Mouse (Mus musculus): ENCODE data around the gene Gsta2. TPM values are rescaled to one million over a fixed set of nuclear protein-coding genes. Genes with fewer than 3 reads are reported as not detected.
"Not testable (repeated sequence)": the region's sequence is repeated elsewhere in the genome, so short reads cannot be mapped to it uniquely, and the experiment has no call there.

Gene Gsta2
- polyA plus RNA-seq, 1 experiment from 2014 or later = 320 TPM

GRCm38 (mm10) chr9:78363374-78363773, 7.8 kb upstream of the Gsta2 start:
- 61% methylated on average over 6 of the region's 6 CpGs for WGBS
- no peak for TF ChIP-seq CTCF (IDR thresholded peaks at IDR 0.05; ENCODE audit: low read depth)

GRCm38 (mm10) chr9:78360484-78360872, 4.9 kb upstream of the Gsta2 start:
- WGBS = 50% methylated on average over 2 of the region's 2 CpGs
- DNase-seq (ENCODE audit: low spot score) = no peak
- H3K9ac ChIP-seq (ENCODE audit: low read depth, low read length) = no peak overlapping the region
- no peak overlapping the region for H3K4me2 ChIP-seq (ENCODE audit: low read length)
- no peak overlapping the region for H3K4me3 ChIP-seq (replicated peaks; ENCODE audit: low read depth, low read length)
- no peaks in the 10 kb centered on the region for H3K4me1 ChIP-seq (replicated peaks; ENCODE audit: insufficient read depth, low read length)
- no peak for TF ChIP-seq CTCF (IDR thresholded peaks at IDR 0.05; ENCODE audit: low read depth)
- no peaks in the 10 kb centered on the region for H3K36me3 ChIP-seq (ENCODE audit: insufficient read depth, low read length)
- H3K9me3 ChIP-seq (replicated peaks; ENCODE audit: low read length) = no peaks in the 10 kb centered on the region
- no peak for ATAC-seq (replicated peaks; ENCODE audit: low FRiP score, low read depth)
- no peaks in the 10 kb centered on the region for H3K27me3 ChIP-seq (ENCODE audit: insufficient read depth, low read length)
- H3K27ac ChIP-seq = no peak overlapping the region

More at GRCm38 (mm10) chr9:78363374-78363773, 7.8 kb upstream of the Gsta2 start:
- no peak overlapping the region for H3K4me3 ChIP-seq (replicated peaks; ENCODE audit: low read depth, low read length)
- H3K36me3 ChIP-seq (ENCODE audit: insufficient read depth, low read length) = no peaks in the 10 kb centered on the region
- no peak overlapping the region for H3K9ac ChIP-seq (ENCODE audit: low read depth, low read length)
- H3K4me1 ChIP-seq (replicated peaks; ENCODE audit: insufficient read depth, low read length) = no peaks in the 10 kb centered on the region
- no peak overlapping the region for H3K27ac ChIP-seq
- no peak overlapping the region for H3K4me2 ChIP-seq (ENCODE audit: low read length)
- H3K27me3 ChIP-seq (ENCODE audit: insufficient read depth, low read length) = no peaks in the 10 kb centered on the region
- no peak for ATAC-seq (replicated peaks; ENCODE audit: low FRiP score, low read depth)
- no peaks in the 10 kb centered on the region for H3K9me3 ChIP-seq (replicated peaks; ENCODE audit: low read length)
- no peak for DNase-seq (ENCODE audit: low spot score)

- Histone ChIP-seq H3K9me3 (replicated peaks; ENCODE audit: low read length) (no peaks in the 10 kb centered on the region), H3K4me3 (replicated peaks; ENCODE audit: low read depth, low read length) (no peak overlapping the region), H3K9ac (ENCODE audit: low read depth, low read length) (no peak overlapping the region), H3K4me1 (replicated peaks; ENCODE audit: insufficient read depth, low read length) (no peaks in the 10 kb centered on the region), H3K27ac (no peak overlapping the region), H3K27me3 (ENCODE audit: insufficient read depth, low read length) (no peaks in the 10 kb centered on the region), H3K4me2 (ENCODE audit: low read length) (no peak overlapping the region), H3K36me3 (ENCODE audit: insufficient read depth, low read length) (no peaks in the 10 kb centered on the region)
- ATAC-seq (replicated peaks; ENCODE audit: low FRiP score, low read depth) = no peak
- no peak for DNase-seq (ENCODE audit: low spot score)
- no peak for TF ChIP-seq CTCF (IDR thresholded peaks at IDR 0.05; ENCODE audit: low read depth)
- WGBS = 84% methylated on average over 6 of the region's 6 CpGs
These were observed 4.3 kb upstream of the Gsta2 start for GRCm38 (mm10) chr9:78359750-78360483.

GRCm38 (mm10) chr9:78358053-78358452, 2.5 kb upstream of the Gsta2 start:
- Histone ChIP-seq H3K4me1 (replicated peaks; ENCODE audit: insufficient read depth, low read length) (no peaks in the 10 kb centered on the region), H3K27me3 (ENCODE audit: insufficient read depth, low read length) (no peaks in the 10 kb centered on the region), H3K4me2 (ENCODE audit: low read length) (no peak overlapping the region), H3K4me3 (replicated peaks; ENCODE audit: low read depth, low read length) (no peak overlapping the region), H3K9ac (ENCODE audit: low read depth, low read length) (no peak overlapping the region), H3K9me3 (replicated peaks; ENCODE audit: low read length) (no peaks in the 10 kb centered on the region), H3K36me3 (ENCODE audit: insufficient read depth, low read length) (no peaks in the 10 kb centered on the region), H3K27ac (no peak overlapping the region)
- WGBS = 14% methylated on average over 9 of the region's 9 CpGs
- ATAC-seq (replicated peaks; ENCODE audit: low FRiP score, low read depth) = peak; percentile 64
- TF ChIP-seq CTCF (IDR thresholded peaks at IDR 0.05; ENCODE audit: low read depth) = peak; percentile 78
- DNase-seq (ENCODE audit: low spot score) = peak; percentile 69

- Histone ChIP-seq H3K9ac (ENCODE audit: low read depth, low read length) (no peak overlapping the region), H3K36me3 (ENCODE audit: insufficient read depth, low read length) (no peaks in the 10 kb centered on the region), H3K9me3 (replicated peaks; ENCODE audit: low read length) (no peaks in the 10 kb centered on the region), H3K27me3 (ENCODE audit: insufficient read depth, low read length) (no peaks in the 10 kb centered on the region), H3K4me3 (replicated peaks; ENCODE audit: low read depth, low read length) (no peak overlapping the region), H3K4me2 (ENCODE audit: low read length) (no peak overlapping the region), H3K4me1 (replicated peaks; ENCODE audit: insufficient read depth, low read length) (no peaks in the 10 kb centered on the region), H3K27ac (no peak overlapping the region; the same call in 1 of the 2 replicates)
- peak; percentile 47 for DNase-seq (ENCODE audit: low spot score)
- WGBS = 64% methylated on average over 11 of the region's 11 CpGs
- TF ChIP-seq CTCF (IDR thresholded peaks at IDR 0.05; ENCODE audit: low read depth) = no peak
- ATAC-seq (replicated peaks; ENCODE audit: low FRiP score, low read depth) = peak; percentile 71; the same call in 1 of the 2 replicates
These were observed 666 bp downstream of the Gsta2 start for GRCm38 (mm10) chr9:78354665-78355578.

GRCm38 (mm10) chr9:78351504-78352220, 3.9 kb downstream of the Gsta2 start:
- ATAC-seq (replicated peaks; ENCODE audit: low FRiP score, low read depth) = no peak
- Histone ChIP-seq H3K27ac (no peak overlapping the region), H3K9ac (ENCODE audit: low read depth, low read length) (no peak overlapping the region), H3K36me3 (ENCODE audit: insufficient read depth, low read length) (no peaks in the 10 kb centered on the region), H3K27me3 (ENCODE audit: insufficient read depth, low read length) (no peaks in the 10 kb centered on the region), H3K4me3 (replicated peaks; ENCODE audit: low read depth, low read length) (no peak overlapping the region), H3K9me3 (replicated peaks; ENCODE audit: low read length) (no peaks in the 10 kb centered on the region), H3K4me1 (replicated peaks; ENCODE audit: insufficient read depth, low read length) (no peaks in the 10 kb centered on the region), H3K4me2 (ENCODE audit: low read length) (no peak overlapping the region)
- no peak for TF ChIP-seq CTCF (IDR thresholded peaks at IDR 0.05; ENCODE audit: low read depth)
- no peak for DNase-seq (ENCODE audit: low spot score)
- WGBS = 76% methylated on average over 6 of the region's 6 CpGs

- not testable (repeated sequence) for H3K4me1 ChIP-seq (replicated peaks; ENCODE audit: insufficient read depth, low read length); H3K4me3 ChIP-seq (replicated peaks; ENCODE audit: low read depth, low read length); DNase-seq (ENCODE audit: low spot score); H3K36me3 ChIP-seq (ENCODE audit: insufficient read depth, low read length); ATAC-seq (replicated peaks; ENCODE audit: low FRiP score, low read depth); H3K9me3 ChIP-seq (replicated peaks; ENCODE audit: low read length); H3K27me3 ChIP-seq (ENCODE audit: insufficient read depth, low read length); H3K4me2 ChIP-seq (ENCODE audit: low read length); H3K9ac ChIP-seq (ENCODE audit: low read depth, low read length); H3K27ac ChIP-seq
These were observed 5.6 kb downstream of the Gsta2 start for GRCm38 (mm10) chr9:78350007-78350406.

GRCm38 (mm10) chr9:78349141-78349540, 6.4 kb downstream of the Gsta2 start:
- H3K4me2 ChIP-seq (ENCODE audit: low read length); H3K36me3 ChIP-seq (ENCODE audit: insufficient read depth, low read length); ATAC-seq (replicated peaks; ENCODE audit: low FRiP score, low read depth); H3K4me1 ChIP-seq (replicated peaks; ENCODE audit: insufficient read depth, low read length); H3K27me3 ChIP-seq (ENCODE audit: insufficient read depth, low read length); H3K4me3 ChIP-seq (replicated peaks; ENCODE audit: low read depth, low read length); DNase-seq (ENCODE audit: low spot score); H3K9ac ChIP-seq (ENCODE audit: low read depth, low read length); H3K9me3 ChIP-seq (replicated peaks; ENCODE audit: low read length): not testable (repeated sequence)
- H3K27ac ChIP-seq = 0 out of 2 replicates have a peak overlapping the region, but pooled peaks have one; percentile 51
- 86% methylated on average over 3 of the region's 3 CpGs for WGBS

All from kidney, postnatal 0 days (tissue).